Mouse (Mus musculus) lung, postnatal 0 days (tissue): Measurements from ENCODE around the gene Pfdn4.

ENCODE experiments used
- CTCF ChIP-seq: IDR thresholded peaks from 2 replicates; pipeline ENCODE4 v1.5.1; 2016; ENCODE audit warnings: antibody characterized with exemption, mild to moderate bottlenecking
- EP300 ChIP-seq: IDR thresholded peaks from 2 replicates; pipeline ENCODE4 v1.6.1; 2016; ENCODE audit warnings: antibody characterized with exemption, mild to moderate bottlenecking, control low read depth

GRCm38 (mm10) chr2:170469616-170470308 lies 26.5 kb upstream of the Pfdn4 start:
- TF ChIP-seq CTCF = no peak
- TF ChIP-seq EP300 = no peak
